Mouse (Mus musculus): ENCODE measurements around the gene Srrm3. TPM values are rescaled to one million over a fixed set of nuclear protein-coding genes. Genes with fewer than 3 reads are reported as not detected.

The Srrm3 gene
- polyA plus RNA-seq, 1 experiment, result not detected

DNA sequence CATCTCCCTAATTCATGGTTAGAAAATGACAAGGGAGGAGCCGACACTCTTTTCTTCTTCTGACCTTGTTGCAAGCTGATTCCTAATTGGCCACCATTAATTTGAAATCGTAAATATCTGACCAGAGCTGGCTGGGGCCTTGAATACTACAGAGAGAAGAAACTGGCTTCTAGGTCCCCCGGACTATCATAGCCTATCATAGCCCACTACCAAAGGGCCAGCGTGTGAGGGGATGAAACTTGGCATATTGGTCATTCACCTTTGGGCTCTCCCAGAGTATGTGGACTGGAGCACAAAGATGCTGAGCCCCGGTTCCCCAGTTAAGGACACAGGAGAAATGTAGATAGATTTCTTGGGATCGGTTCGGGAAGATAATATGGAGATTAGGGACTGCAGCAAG lies 96.4 kb downstream of the Srrm3 start:
- peak overlapping the region; percentile 99 for H3K27ac ChIP-seq (ENCODE audit: insufficient read depth, low read depth, low read length)
- peak overlapping the region; percentile 60 for H3K4me3 ChIP-seq (ENCODE audit: insufficient read depth, low read depth, low read length)
- peaks cover 16% of the 10 kb centered on the region for H3K4me1 ChIP-seq (ENCODE audit: control insufficient read depth, insufficient read depth, low read length)
- WGBS, result 21% methylated on average over 7 of the region's 7 CpGs
- no peak for TF ChIP-seq CTCF (IDR thresholded peaks at IDR 0.05; ENCODE audit: insufficient read depth, low read depth, low read length)
- TF ChIP-seq POLR2A (IDR thresholded peaks at IDR 0.05; ENCODE audit: insufficient read depth, low read depth, low read length), result no peak

DNA sequence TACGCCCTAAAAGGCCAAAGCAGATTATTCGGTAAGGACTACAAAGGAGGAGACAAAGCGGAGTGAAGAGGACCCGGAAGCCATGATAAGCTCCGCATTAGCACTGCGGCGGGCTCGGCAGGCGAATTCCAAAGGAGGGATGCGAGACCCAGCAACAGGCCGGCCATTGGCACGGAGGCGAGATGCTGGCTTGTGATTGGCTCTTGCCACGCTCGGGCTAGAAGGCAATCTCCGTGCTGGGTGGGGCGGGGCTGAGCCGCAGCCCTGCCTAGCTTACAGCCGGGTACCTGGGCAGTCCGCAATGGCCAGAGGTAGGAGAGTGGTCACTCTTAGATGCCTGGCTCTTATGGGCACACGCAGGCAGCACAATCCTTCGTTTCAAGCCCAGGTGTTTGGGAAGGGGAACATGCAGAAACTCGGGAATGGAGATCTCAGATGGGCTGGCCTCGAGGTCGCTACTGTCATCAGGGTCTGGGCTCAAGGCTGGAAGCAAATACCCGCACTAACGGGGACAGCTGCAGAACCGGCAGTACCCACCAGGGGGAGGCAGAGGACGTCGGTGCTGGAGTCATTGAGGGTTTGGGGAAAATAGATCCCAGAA lies 97.0 kb downstream of the Srrm3 start:
- TF ChIP-seq POLR2A (IDR thresholded peaks at IDR 0.05; ENCODE audit: insufficient read depth, low read depth, low read length) (peak; percentile 40; the same call in 1 of the 2 replicates), CTCF (IDR thresholded peaks at IDR 0.05; ENCODE audit: insufficient read depth, low read depth, low read length) (peak; percentile 83)
- WGBS, result under 1% methylated on average over 30 of the region's 30 CpGs

DNA sequence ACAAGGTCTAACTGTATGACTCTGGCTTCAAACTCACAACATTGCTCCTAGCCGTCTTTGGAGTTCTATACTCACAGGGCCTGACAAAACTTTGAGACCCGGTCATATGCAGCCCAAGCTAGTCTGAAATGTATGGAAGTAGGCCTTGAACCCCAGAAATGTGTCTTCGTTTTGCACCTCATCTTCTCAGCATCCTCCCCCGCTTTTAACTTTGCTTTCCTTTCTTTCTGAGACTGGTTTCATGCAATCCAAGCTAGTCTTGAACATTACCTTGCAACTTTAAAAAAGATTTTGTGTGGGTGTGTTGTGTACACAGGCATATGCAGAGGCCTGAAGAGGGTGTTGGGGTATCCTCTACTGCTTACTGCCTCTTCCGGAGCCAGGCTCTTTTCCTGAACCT lies 97.6 kb downstream of the Srrm3 start:
- 46% methylated on average over 5 of the region's 5 CpGs for WGBS
- Histone ChIP-seq H3K4me1 (ENCODE audit: control insufficient read depth, insufficient read depth, low read length) (peaks cover 23% of the 10 kb centered on the region), H3K4me3 (ENCODE audit: insufficient read depth, low read depth, low read length) (no peak overlapping the region), H3K27ac (ENCODE audit: insufficient read depth, low read depth, low read length) (peak overlapping the region; percentile 99; the same call in 1 of the 2 replicates)
- no peak for TF ChIP-seq CTCF (IDR thresholded peaks at IDR 0.05; ENCODE audit: insufficient read depth, low read depth, low read length)

More for the DNA sequence above, 97.0 kb downstream of the Srrm3 start:
- peak overlapping the region; percentile 99 for H3K27ac ChIP-seq (ENCODE audit: insufficient read depth, low read depth, low read length)
- peaks cover 18% of the 10 kb centered on the region for H3K4me1 ChIP-seq (ENCODE audit: control insufficient read depth, insufficient read depth, low read length)
- peak overlapping the region; percentile 60 for H3K4me3 ChIP-seq (ENCODE audit: insufficient read depth, low read depth, low read length)

DNA sequence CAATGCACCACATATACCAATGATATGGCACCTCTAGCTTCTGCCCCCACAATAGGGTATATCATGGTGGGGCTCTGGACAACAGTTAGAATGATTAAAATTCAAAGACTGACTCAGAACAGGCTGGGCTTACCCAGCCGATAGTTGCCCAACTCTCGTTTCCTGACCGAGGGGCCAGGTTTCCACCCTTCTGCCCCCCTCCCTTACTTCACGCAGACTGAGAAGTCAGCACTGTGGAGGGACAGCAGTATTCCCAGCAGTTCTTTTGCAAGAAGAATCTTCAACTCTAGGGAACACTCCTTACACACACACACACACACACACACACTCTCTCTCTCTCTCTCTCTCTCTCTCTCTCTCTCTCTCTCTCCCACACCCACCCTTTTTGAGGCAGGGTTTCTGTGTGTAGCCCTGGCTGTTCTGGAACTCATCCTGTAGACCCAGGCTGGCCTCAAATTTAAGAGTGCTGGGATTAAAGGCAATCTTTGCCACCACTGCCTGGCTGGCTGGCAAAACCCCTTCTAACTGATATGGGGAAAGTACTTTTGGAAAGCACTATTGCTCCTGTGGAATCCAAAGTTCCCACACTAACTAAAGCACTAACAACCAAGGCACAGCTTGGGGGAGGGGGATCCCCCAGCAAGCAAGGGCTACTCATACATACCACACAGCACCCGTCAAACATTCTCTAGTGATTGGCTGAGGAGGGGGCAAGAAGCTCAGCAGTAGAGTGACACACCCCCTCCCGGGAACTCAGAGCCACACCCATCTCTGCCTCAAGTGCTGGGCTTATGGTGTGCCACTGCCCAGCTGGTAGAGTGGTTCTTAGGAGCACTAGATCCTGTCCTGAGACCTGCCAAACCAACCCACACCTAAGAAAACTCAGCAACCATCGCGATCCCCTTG lies 98.9 kb downstream of the Srrm3 start:
- WGBS, result 56% methylated on average over 8 of the region's 8 CpGs
- H3K4me1 ChIP-seq (ENCODE audit: control insufficient read depth, insufficient read depth, low read length), result peaks cover 28% of the 10 kb centered on the region
- H3K27ac ChIP-seq (ENCODE audit: insufficient read depth, low read depth, low read length), result no peak overlapping the region
- no peak for TF ChIP-seq CTCF (IDR thresholded peaks at IDR 0.05; ENCODE audit: insufficient read depth, low read depth, low read length)
- no peak for TF ChIP-seq POLR2A (IDR thresholded peaks at IDR 0.05; ENCODE audit: insufficient read depth, low read depth, low read length)
- no peak overlapping the region for H3K4me3 ChIP-seq (ENCODE audit: insufficient read depth, low read depth, low read length)

DNA sequence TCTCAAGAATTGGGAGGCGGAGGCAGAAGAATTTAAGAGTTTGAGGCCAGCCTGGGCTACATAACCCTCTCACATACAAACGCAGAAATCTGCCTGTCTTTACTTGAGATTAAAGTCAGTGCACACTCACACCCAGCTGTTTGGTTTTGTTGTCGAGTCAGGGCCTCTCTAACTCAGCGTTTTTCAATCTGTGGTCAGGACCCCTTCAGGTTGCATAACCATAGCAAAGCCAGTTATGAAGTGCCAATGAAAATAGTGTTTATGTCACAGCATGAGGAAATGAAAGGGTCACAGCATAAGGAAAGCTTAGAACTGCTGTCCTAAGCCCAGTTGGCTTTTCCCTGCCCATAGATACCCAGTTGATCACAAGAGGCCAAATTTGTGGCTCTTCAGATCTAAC lies 100.2 kb downstream of the Srrm3 start:
- H3K4me3 ChIP-seq (ENCODE audit: insufficient read depth, low read depth, low read length), result no peak overlapping the region
- no peak for TF ChIP-seq POLR2A (IDR thresholded peaks at IDR 0.05; ENCODE audit: insufficient read depth, low read depth, low read length)
- TF ChIP-seq CTCF (IDR thresholded peaks at IDR 0.05; ENCODE audit: insufficient read depth, low read depth, low read length), result no peak
- peaks cover 38% of the 10 kb centered on the region for H3K4me1 ChIP-seq (ENCODE audit: control insufficient read depth, insufficient read depth, low read length)
- no peak overlapping the region; the same call in 1 of the 2 replicates for H3K27ac ChIP-seq (ENCODE audit: insufficient read depth, low read depth, low read length)
- 81% methylated on average over 4 of the region's 4 CpGs for WGBS

DNA sequence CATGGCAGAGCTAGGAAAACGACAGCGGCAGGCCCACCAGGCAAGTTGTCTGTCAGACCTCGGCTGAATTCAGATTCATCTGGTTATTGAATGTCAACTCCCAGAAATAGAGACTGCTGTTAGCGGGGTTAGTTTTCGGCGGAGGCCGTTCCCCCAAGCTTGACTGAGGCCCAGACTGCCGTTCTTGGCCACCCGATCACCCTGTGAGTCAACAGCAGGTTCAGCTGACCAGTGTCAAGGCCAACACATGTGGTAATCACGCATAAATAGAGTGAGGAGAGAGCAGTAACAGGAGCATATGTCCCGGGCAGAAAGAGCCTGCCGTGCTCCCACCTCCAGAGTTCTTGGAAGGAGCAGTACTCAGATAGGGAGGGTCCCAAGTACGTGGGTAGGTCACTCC lies 100.6 kb downstream of the Srrm3 start:
- no peak for TF ChIP-seq POLR2A (IDR thresholded peaks at IDR 0.05; ENCODE audit: insufficient read depth, low read depth, low read length)
- no peak for TF ChIP-seq CTCF (IDR thresholded peaks at IDR 0.05; ENCODE audit: insufficient read depth, low read depth, low read length)
- no peak overlapping the region for H3K4me3 ChIP-seq (ENCODE audit: insufficient read depth, low read depth, low read length)
- H3K27ac ChIP-seq (ENCODE audit: insufficient read depth, low read depth, low read length), result no peak overlapping the region; the same call in 1 of the 2 replicates
- WGBS, result 68% methylated on average over 13 of the region's 13 CpGs
- H3K4me1 ChIP-seq (ENCODE audit: control insufficient read depth, insufficient read depth, low read length), result peaks cover 38% of the 10 kb centered on the region

DNA sequence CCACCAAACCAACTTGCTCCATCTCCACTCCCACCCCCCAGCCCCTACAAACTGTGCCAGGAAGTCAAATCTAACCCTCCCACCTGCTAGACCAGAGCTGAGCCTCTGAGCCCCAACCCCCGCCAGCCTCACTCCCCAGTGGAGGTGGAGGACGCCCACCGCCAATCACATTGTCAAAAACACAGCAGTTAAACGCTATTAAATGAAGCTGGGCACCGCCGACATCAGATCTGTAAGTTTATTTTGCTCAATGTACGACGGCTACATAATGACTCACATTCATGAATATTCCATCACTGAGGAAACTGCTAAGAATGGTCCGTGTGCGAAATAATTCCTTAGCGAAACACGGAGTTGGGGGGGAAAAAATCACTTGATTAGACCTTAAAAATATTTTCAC lies 101.5 kb downstream of the Srrm3 start:
- peaks cover 42% of the 10 kb centered on the region for H3K4me1 ChIP-seq (ENCODE audit: control insufficient read depth, insufficient read depth, low read length)
- no peak for TF ChIP-seq POLR2A (IDR thresholded peaks at IDR 0.05; ENCODE audit: insufficient read depth, low read depth, low read length)
- TF ChIP-seq CTCF (IDR thresholded peaks at IDR 0.05; ENCODE audit: insufficient read depth, low read depth, low read length), result no peak
- H3K27ac ChIP-seq (ENCODE audit: insufficient read depth, low read depth, low read length), result no peak overlapping the region; the same call in 1 of the 2 replicates
- no peak overlapping the region for H3K4me3 ChIP-seq (ENCODE audit: insufficient read depth, low read depth, low read length)
- WGBS, result 16% methylated on average over 12 of the region's 12 CpGs

DNA sequence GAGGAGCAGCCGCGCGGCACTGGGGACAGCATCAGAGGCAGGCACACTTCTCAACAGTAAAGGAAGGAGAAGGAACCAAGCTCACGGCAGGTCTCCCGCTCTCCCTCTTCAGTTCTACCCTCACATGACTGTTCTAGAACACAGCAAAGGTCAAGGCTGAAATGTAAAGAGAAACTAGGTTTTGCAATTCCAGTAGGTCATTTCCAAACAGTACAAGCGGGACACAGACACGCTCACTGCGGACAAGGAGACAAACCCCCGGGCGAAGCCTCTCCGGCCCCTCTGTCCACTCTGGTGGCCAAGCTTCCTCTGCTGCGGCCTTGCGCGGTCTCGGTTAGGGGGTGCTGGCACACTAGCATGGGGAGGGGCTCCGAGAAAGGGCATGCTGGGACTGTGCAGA lies 102.3 kb downstream of the Srrm3 start:
- peaks cover 44% of the 10 kb centered on the region for H3K4me1 ChIP-seq (ENCODE audit: control insufficient read depth, insufficient read depth, low read length)
- no peak overlapping the region for H3K27ac ChIP-seq (ENCODE audit: insufficient read depth, low read depth, low read length)
- 83% methylated on average over 16 of the region's 16 CpGs for WGBS
- TF ChIP-seq POLR2A (IDR thresholded peaks at IDR 0.05; ENCODE audit: insufficient read depth, low read depth, low read length), result no peak
- no peak for TF ChIP-seq CTCF (IDR thresholded peaks at IDR 0.05; ENCODE audit: insufficient read depth, low read depth, low read length)
- no peak overlapping the region for H3K4me3 ChIP-seq (ENCODE audit: insufficient read depth, low read depth, low read length)

DNA sequence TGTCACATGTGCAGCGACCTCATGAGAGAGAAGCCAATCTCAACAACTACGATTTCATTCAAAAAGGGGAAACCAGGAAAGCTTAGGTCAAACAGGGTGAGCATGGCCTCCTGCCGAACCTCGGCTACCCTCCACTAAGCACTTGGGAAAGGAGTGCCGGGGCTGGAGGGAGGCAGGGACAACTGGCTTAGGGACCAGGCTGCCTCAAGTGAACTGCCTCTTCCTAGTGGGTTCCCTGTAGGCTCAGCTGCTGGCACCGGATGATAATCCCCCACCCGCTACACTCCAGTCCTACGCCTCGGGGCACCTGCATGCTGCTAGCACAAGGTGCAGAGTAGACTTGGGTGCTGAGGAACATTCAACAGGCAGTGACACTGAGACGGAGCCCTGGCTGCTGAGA lies 103.0 kb downstream of the Srrm3 start:
- no peak overlapping the region for H3K27ac ChIP-seq (ENCODE audit: insufficient read depth, low read depth, low read length)
- WGBS, result 68% methylated on average over 10 of the region's 10 CpGs
- no peak for TF ChIP-seq CTCF (IDR thresholded peaks at IDR 0.05; ENCODE audit: insufficient read depth, low read depth, low read length)
- no peak for TF ChIP-seq POLR2A (IDR thresholded peaks at IDR 0.05; ENCODE audit: insufficient read depth, low read depth, low read length)
- no peak overlapping the region for H3K4me3 ChIP-seq (ENCODE audit: insufficient read depth, low read depth, low read length)
- H3K4me1 ChIP-seq (ENCODE audit: control insufficient read depth, insufficient read depth, low read length), result peaks cover 47% of the 10 kb centered on the region
